ENCODE assay signal across 8 mouse cellular contexts in the genomic region with DNA sequence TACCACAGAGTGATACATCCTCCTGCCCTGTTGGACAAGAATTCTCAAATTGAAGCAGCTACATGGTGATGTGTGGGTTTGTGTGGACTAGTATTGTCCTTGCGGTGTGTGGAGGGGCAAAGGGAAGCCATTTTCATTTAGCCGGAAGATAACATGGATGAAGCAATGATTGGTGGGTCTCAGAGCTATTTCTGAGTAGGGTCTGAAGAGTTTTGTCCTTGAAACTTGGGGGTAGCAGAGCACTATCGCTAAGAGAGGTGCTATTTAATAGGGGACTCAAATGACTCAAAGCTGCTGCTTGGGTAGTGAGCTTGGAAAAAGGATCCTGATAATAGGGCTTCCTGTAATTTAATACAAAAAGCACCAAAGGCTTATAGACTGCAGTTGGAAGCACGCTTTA. TPM values are rescaled to one million over a fixed set of nuclear protein-coding genes. Genes with fewer than 3 reads are reported as not detected.
DNase-seq lines count a peak whose midpoint lies in the region; ATAC-seq and TF ChIP-seq lines count a peak whose summit lies in the region.

No protein-coding gene starts in this region.

- no peak for TF ChIP-seq CTCF in liver, postnatal 0 days (IDR thresholded peaks at IDR 0.05; ENCODE audit: low read depth)

- peak overlapping the region; percentile 48 for H3K4me2 ChIP-seq in heart, embryonic 11.5 days
- H3K4me2 ChIP-seq in hindbrain, embryonic 11.5 days (replicated peaks; ENCODE audit: low read depth, low read length) = no peak overlapping the region
- H3K4me2 ChIP-seq in liver, postnatal 0 days (ENCODE audit: low read depth, low read length) = peak overlapping the region; percentile 89

- H3K27ac ChIP-seq in heart, embryonic 11.5 days (ENCODE audit: low read depth, low read length) = no peak overlapping the region
- H3K27ac ChIP-seq in hindbrain, embryonic 11.5 days (ENCODE audit: low read depth, low read length) = no peak overlapping the region
- no peak overlapping the region for H3K27ac ChIP-seq in liver, postnatal 0 days (ENCODE audit: low read depth)

- H3K36me3 ChIP-seq in heart, embryonic 11.5 days (ENCODE audit: control insufficient read depth, insufficient read depth, low read length) = no peaks in the 10 kb centered on the region
- 0 out of 2 replicates have a peak, but pooled peaks cover 2% of the 10 kb centered on the region for H3K36me3 ChIP-seq in hindbrain, embryonic 11.5 days (ENCODE audit: control insufficient read depth, insufficient read depth, low read length)
- peaks cover 24% of the 10 kb centered on the region for H3K36me3 ChIP-seq in liver, postnatal 0 days (replicated peaks; ENCODE audit: insufficient read depth, low read length)

- H3K4me3 ChIP-seq in heart, embryonic 11.5 days (ENCODE audit: low read depth, low read length) = peak overlapping the region; percentile 89; the same call in 1 of the 2 replicates
- peak overlapping the region; percentile 98; the same call in 1 of the 2 replicates for H3K4me3 ChIP-seq in hindbrain, embryonic 11.5 days (ENCODE audit: low read depth, low read length)
- H3K4me3 ChIP-seq in liver, postnatal 0 days (ENCODE audit: low read depth, low read length) = no peak overlapping the region

- no peak for TF ChIP-seq EP300 in liver, postnatal 0 days (IDR thresholded peaks at IDR 0.05; ENCODE audit: low read depth)

- H3K4me1 ChIP-seq in heart, embryonic 11.5 days (ENCODE audit: control insufficient read depth, insufficient read depth, low read length) = peaks cover 12% of the 10 kb centered on the region
- peaks cover 2% of the 10 kb centered on the region; the same call in 1 of the 2 replicates for H3K4me1 ChIP-seq in hindbrain, embryonic 11.5 days (replicated peaks; ENCODE audit: control insufficient read depth, insufficient read depth, low read length)
- H3K4me1 ChIP-seq in liver, postnatal 0 days (ENCODE audit: insufficient read depth) = peaks cover 21% of the 10 kb centered on the region

- 83% methylated on average over 4 of the region's 4 CpGs for WGBS in heart, embryonic 11.5 days (ENCODE audit: insufficient replicate concordance)
- 82% methylated on average over 4 of the region's 4 CpGs for WGBS in hindbrain, embryonic 11.5 days
- 89% methylated on average over 4 of the region's 4 CpGs for WGBS in liver, postnatal 0 days (ENCODE audit: insufficient replicate concordance)

- H3K9me3 ChIP-seq in heart, embryonic 11.5 days (replicated peaks; ENCODE audit: control insufficient read depth, low read length) = no peaks in the 10 kb centered on the region
- no peaks in the 10 kb centered on the region for H3K9me3 ChIP-seq in hindbrain, embryonic 11.5 days (ENCODE audit: control insufficient read depth, low read length)
- H3K9me3 ChIP-seq in liver, postnatal 0 days (ENCODE audit: low read length) = no peaks in the 10 kb centered on the region

- no peak for ATAC-seq in heart, embryonic 11.5 days (replicated peaks; ENCODE audit: insufficient number of reproducible peaks, low FRiP score, low TSS enrichment)
- no peak for ATAC-seq in hindbrain, embryonic 11.5 days (ENCODE audit: low FRiP score)
- ATAC-seq in liver, postnatal 0 days = no peak
- no peak for ATAC-seq in activated CD4-positive, CD25-positive, alpha-beta regulatory T cell, adult 4 months

- no peaks in the 10 kb centered on the region for H3K27me3 ChIP-seq in heart, embryonic 11.5 days (ENCODE audit: control insufficient read depth, insufficient read depth, low read length)
- H3K27me3 ChIP-seq in hindbrain, embryonic 11.5 days (ENCODE audit: control insufficient read depth, insufficient read depth, low read length) = no peaks in the 10 kb centered on the region
- no peaks in the 10 kb centered on the region for H3K27me3 ChIP-seq in liver, postnatal 0 days (ENCODE audit: insufficient read depth, low read length)

- no peak for DNase-seq in heart, adult 8-10 months (ENCODE audit: low spot score)
- DNase-seq in B cell, adult 2 months = peak; percentile 7 to 10
- DNase-seq in hindbrain, embryonic 11.5 days (ENCODE audit: low spot score) = peak; percentile 19
- DNase-seq in liver, postnatal 0 days = no peak
- no peak for DNase-seq in layer of hippocampus, adult 11-12 months (ENCODE audit: low spot score)
- DNase-seq in yolk sac, embryonic 10.5 days (ENCODE audit: low spot score) = no peak

- H3K9ac ChIP-seq in heart, embryonic 11.5 days (ENCODE audit: low read depth, low read length) = no peak overlapping the region
- H3K9ac ChIP-seq in hindbrain, embryonic 11.5 days (ENCODE audit: low read depth, low read length) = no peak overlapping the region; the same call in 1 of the 2 replicates
- no peak overlapping the region for H3K9ac ChIP-seq in liver, postnatal 0 days (replicated peaks)

RNA-seq across cellular contexts. Expression of a gene that starts 0.7 kb away (rescaled TPM):
- 41.5 and 45.9 TPM in 2 replicates for polyA plus RNA-seq in heart, embryonic 11.5 days (2014; fragmentation: Nextera tagmentation; extraction: Ambion mirVana)
- 10 to 100 TPM; 46.6 to 60.7 (median 56.0) TPM for total RNA-seq in heart, adult 8-10 months (2022)
- 31.5 and 33.4 TPM in 2 replicates for polyA plus RNA-seq in hindbrain, embryonic 11.5 days (2014; fragmentation: Nextera tagmentation; extraction: Ambion mirVana)
- 40.4 and 48.8 TPM in 2 replicates for polyA plus RNA-seq in liver, postnatal 0 days (2015; fragmentation: Nextera tagmentation; extraction: Ambion mirVana)
- polyA plus RNA-seq in activated CD4-positive, CD25-positive, alpha-beta regulatory T cell, adult 4 months (2017; shearing (Covaris generic)) = 10 to 100 TPM; 19.7 to 20.0 TPM

RNA-seq across cellular contexts. Expression of a gene that starts 25.0 kb away (rescaled TPM):
- polyA plus RNA-seq in heart, embryonic 11.5 days (2014; fragmentation: Nextera tagmentation; extraction: Ambion mirVana) = 8.1 and 10.5 TPM in 2 replicates
- 1 to 10 TPM; 2.2 to 4.9 (median 2.7) TPM for total RNA-seq in heart, adult 8-10 months (2022)
- polyA plus RNA-seq in hindbrain, embryonic 11.5 days (2014; fragmentation: Nextera tagmentation; extraction: Ambion mirVana) = 9.3 and 11.1 TPM in 2 replicates
- polyA plus RNA-seq in liver, postnatal 0 days (2015; fragmentation: Nextera tagmentation; extraction: Ambion mirVana) = 63.0 and 63.4 TPM in 2 replicates
- polyA plus RNA-seq in activated CD4-positive, CD25-positive, alpha-beta regulatory T cell, adult 4 months (2017; shearing (Covaris generic)) = 1 to 10 TPM; 4.3 to 6.9 TPM

RNA-seq across cellular contexts. Expression of a gene that starts 25.2 kb away (rescaled TPM):
- 67.5 and 83.5 TPM in 2 replicates for polyA plus RNA-seq in heart, embryonic 11.5 days (2014; fragmentation: Nextera tagmentation; extraction: Ambion mirVana)
- 10 to 100 TPM; 31.3 to 56.0 (median 43.5) TPM for total RNA-seq in heart, adult 8-10 months (2022)
- 145 and 160 TPM in 2 replicates for polyA plus RNA-seq in hindbrain, embryonic 11.5 days (2014; fragmentation: Nextera tagmentation; extraction: Ambion mirVana)
- polyA plus RNA-seq in liver, postnatal 0 days (2015; fragmentation: Nextera tagmentation; extraction: Ambion mirVana) = 17.0 and 17.1 TPM in 2 replicates
- polyA plus RNA-seq in activated CD4-positive, CD25-positive, alpha-beta regulatory T cell, adult 4 months (2017; shearing (Covaris generic)) = 10 to 100 TPM; 22.1 to 24.5 TPM

Comparison
In these comparisons a context has a peak if more than half of its experiments do, and no peak if none do; other contexts are left out.
1. DNase-seq: peak in B cell, adult 2 months (2 of 2) and hindbrain, embryonic 11.5 days (single experiment); none in heart, adult 8-10 months (single experiment), liver, postnatal 0 days (single experiment), layer of hippocampus, adult 11-12 months (single experiment) and yolk sac, embryonic 10.5 days (single experiment).